Mouse (Mus musculus) frontal cortex, postnatal 25 days (tissue): ENCODE measurements around the gene Chrna9.
A peak's percentile ranks its signal among the peaks of the same experiment; 100 is the strongest.
"Not testable (repeated sequence)": the region's sequence is repeated elsewhere in the genome, so short reads cannot be mapped to it uniquely, and the experiment has no call there.

Experiments
- DNase-seq, 2 experiments: peaks; one replicate each; pipeline ENCODE4 v3.0.0; 2022; ENCODE audit warnings: low spot score in 2 of 2

The Chrna9 gene

GRCm38 (mm10) chr5:65958597-65958996 is 23.9 kb downstream of the Chrna9 start:
- peak in 1 of 2 experiments; percentile 15 for DNase-seq

DNA sequence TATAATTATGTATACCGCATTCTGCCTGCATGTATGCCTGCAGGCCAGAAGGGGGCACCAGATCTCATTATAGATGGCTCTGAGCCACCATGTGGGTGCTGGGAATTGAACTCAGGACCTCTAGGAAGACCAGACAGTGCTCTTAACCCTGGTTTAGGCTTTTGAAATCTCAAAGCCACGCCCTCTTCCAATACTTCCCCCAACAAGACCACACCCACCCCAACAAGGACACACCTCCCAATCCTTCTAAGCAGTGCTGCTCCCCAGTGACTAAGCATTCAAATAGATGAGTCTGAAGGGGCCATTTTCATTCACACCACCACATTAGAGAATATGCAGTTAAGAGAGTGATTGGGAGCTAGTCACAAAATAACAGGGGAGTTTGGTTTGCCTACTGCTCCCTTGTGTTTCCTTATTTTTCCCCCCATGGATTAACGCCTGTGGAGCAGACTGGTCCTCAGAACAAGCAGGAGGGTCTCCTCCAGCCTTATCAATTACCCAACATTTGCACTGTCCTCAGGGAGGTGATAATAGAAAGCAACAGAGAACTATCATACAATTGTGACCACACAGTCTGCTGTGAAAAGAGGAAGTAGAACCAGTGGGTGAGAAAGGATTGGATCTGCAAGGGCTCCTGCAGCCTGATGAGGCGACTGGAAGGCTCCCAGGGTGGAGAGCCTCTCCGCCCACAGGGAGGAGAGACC is 25.3 kb downstream of the Chrna9 start:
- no peak for DNase-seq

- no peak for DNase-seq
Measured at GRCm38 (mm10) chr5:65960597-65960950, 25.9 kb downstream of the Chrna9 start.

DNA sequence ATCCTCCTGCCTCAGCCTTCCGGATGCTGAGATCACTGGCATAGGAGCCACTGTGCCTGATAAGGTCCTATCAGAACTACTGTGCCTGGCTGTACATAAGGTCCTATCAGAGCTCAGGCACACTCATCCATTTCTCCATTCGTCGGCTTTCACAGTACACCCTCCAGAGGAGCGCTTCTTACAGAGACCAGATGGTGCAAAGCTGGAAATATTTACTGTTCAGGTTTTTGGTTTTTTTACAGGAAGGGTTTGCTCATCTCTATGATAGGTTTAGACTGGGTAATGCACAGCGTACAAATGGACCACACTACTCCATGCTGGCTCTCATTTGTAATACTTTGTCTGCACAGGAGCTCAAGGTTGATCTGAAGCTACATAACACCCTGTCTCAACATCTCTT is 28.6 kb downstream of the Chrna9 start:
- no peak for DNase-seq

GRCm38 (mm10) chr5:65965771-65966279 is 31.1 kb downstream of the Chrna9 start:
- no peak for DNase-seq

DNA sequence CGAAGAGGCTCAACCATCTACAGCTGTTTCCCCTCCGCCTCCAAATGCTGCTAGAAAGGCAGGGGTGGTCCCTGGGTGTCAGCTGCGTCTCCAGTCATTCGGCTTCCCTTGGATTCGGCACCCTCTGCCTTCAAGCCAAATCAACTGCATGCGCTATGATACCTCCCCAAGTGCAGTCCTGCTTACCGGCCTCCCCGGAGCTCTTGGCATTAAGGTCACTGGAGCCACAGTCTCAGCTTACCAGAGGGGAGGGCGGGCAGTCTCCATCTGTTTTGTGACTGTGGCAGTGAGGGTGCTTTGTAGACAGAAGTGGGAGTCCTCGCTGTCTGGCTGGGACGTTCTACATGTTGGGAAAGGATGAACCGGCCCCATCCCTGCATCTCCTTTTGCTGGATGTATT is 32.4 kb downstream of the Chrna9 start:
- DNase-seq, result no peak

- DNase-seq, result no peak
Measured at GRCm38 (mm10) chr5:65968004-65968403, 33.3 kb downstream of the Chrna9 start.

- DNase-seq, result no peak
Measured at GRCm38 (mm10) chr5:65973189-65973588, 38.5 kb downstream of the Chrna9 start.

DNA sequence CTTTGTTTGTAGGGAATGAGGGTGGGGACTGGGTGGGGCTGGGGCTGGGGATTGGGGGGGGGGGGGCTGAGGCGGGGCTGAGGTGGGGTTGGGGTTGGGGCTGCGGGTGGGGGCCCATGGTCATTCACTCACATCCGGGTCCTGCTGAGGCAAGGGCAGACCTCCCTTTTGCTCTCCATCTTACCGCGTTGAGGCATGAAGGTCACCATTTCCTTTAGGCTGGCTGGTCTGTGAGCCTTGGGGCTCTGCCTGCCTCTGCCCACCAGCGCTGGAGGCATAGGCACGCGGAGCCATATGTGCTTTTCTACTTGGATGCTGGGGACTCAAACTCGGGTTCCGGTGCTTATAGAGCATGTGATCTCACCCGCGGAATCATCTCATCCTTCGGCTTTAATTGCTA is 41.0 kb downstream of the Chrna9 start:
- DNase-seq, result no peak

DNA sequence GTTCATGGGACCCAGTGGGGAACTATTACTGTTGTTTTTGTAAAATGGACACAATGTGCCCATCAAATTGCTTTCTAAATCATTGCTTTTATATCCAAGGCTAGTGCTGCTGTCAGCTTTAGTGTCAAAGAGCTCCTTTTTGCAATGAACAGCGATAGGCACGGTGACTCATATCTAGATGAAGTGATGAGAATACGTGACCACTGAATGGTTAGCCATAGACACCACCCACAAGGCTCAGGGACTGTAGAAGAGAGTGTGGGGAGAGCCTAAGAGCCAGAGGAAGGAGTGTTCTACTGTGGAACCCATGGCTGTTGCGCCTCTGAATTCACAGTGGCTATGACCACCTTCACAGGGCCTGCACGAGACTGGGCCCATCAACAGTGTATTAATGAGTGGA is 51.7 kb downstream of the Chrna9 start:
- no peak for DNase-seq

DNA sequence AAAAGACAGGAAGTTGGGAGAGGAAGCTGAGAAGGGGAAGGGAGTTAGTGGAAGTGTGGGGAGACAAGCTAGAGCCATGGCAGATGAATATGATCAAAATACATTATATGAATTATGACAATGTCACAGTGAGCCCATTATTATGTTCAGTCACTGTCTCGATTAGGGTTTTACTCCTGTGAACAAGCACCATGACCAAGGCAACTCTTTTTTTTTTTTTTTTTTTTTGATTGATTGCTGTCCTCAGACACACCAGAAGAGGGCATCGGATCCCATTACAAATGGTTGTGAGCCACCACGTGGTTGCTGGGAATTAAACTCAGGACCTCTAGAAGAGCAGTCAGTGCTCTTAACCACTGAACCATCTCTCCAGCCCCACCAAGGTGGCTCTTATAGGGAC is 52.3 kb downstream of the Chrna9 start:
- DNase-seq, result not testable (repeated sequence)

DNA sequence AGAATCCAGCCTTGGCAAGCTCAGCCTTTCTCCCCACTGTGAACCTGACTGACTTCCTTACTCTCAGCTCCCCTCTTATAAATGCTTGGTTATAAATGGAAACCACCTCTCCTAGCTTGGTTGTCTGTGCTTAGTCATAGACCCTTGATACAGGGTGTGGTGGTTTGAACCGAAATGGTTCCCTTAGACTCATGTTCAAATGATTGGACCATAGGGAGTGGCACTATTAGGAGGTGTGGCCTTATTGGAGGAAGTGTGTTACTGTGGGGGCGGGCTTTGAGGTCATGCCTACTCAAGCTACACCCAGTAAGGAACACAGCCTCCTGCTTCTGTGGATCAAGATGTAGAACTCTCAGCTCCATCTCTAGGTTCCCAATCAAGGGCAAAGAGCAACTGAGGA is 56.5 kb downstream of the Chrna9 start:
- no peak for DNase-seq

DNA sequence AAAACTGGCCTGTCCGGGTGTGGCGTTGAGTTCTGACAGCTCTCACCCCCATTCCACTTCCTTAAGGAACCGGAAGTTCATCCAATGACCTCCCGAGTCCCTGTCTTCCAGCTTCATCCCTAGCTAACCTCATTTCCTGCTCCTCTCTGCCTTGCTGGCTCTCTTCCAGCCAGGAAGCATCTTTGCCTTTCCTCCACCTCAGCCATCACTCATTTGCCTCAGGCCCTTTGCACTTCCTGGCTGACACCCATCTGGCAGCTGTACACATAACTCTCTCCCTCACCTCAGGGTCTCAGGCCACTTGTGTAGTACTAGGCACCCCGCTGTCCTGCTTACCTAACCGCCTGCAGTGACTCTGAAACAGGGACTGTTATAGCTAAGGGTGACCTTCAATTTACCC is 59.9 kb downstream of the Chrna9 start:
- no peak for DNase-seq

- DNase-seq, result no peak
Measured at GRCm38 (mm10) chr5:65997813-65998212, 63.1 kb downstream of the Chrna9 start.

DNA sequence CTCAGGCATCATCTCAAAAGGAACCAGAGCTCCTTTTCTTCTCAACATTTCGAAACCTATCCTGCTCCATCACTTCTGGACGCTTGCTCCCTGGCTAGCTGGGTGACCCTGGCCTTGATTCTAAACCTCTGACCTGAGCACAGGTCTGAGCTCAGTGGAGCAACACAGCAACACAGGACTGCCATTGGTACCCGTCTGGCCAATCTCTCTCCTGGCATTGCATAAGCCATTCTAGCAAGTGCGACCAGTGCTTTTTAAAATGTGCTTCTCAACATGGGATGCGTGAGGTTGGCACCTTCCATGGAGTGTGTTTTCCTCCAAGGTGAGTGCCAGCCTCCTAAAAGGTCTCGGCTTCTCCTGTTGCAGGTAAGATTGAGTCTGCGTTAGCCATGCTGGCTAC is 64.4 kb downstream of the Chrna9 start:
- DNase-seq, result no peak

DNA sequence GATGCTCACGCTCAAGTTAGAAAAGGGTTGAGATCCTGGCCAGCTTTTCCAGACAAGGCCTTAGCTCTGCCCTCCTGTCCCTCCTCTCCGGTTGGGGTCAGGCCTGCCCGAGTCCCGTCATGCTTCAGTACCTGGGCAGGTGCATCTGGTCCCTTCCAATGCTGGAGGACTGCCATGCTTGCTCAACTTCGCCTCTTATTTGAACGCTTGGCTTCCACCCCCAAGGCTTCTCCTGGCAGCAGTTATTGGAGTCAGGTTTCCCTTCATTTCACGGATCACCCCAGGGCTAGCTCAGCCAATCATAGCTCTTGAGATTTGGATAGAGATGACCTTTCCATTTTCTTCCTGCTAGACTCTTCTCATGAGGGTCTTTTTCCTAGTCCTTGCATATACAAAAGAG is 65.4 kb downstream of the Chrna9 start:
- DNase-seq, result no peak

DNA sequence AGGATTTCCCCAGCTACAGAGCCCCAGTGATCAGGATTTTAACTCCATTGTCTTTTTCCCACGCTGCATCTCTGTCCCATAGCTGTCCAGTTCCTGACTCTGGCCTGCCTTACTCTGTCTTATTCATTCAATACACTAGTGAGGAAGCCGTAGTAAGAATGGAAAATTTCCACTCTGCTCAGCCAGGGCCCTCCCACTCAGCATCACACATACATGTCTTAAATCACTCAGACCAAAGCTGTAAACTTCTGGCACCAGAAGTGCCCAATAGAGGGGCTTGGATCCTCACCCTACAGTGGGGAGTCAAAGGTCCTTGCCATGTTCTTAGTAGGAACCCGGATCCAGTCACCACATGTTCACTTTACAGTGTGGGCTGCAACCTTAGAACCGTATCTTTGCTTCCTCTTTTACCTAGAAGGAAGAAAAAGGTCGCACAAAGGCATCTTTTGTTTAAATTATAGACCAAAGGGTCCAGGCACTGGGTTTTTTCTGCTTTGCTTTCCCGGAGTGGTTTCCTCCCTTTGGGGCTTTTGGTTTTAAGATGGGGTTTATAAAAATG is 65.9 kb downstream of the Chrna9 start:
- no peak for DNase-seq

GRCm38 (mm10) chr5:66001232-66001631 is 66.5 kb downstream of the Chrna9 start:
- no peak for DNase-seq

GRCm38 (mm10) chr5:66004134-66004925 is 69.6 kb downstream of the Chrna9 start, which contains the start of gene 9130230L23Rik:
9130230L23Rik (minus strand) TSS chr5:66004285.
- no peak for DNase-seq

- no peak for DNase-seq
Measured at GRCm38 (mm10) chr5:66005041-66005678, 70.4 kb downstream of the Chrna9 start.

- no peak for DNase-seq
Measured at GRCm38 (mm10) chr5:66008245-66008967, 73.7 kb downstream of the Chrna9 start.

DNA sequence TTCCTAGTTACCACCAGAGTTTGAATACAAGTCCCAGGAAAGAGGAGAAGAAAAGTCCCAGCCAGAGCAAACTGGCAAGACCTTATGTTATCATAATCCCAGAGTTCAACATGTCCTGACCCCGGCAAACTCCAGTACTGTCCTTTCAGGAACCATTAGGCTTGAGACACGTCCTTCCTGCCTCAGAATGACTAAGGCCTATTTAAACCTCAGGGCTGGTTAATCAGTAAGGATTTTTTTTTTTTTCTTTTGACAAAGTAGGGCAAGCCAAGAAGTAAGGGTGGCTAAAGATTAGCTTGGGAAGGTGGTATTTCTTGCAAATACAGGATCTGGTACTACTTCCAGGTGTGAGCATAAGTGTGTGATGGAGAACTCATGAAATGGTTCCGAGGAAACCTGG is 79.3 kb downstream of the Chrna9 start:
- no peak for DNase-seq
